Mouse (Mus musculus): ENCODE data around the gene Ttc16. TPM values are rescaled to one million over a fixed set of nuclear protein-coding genes. Genes with fewer than 3 reads are reported as not detected.

The Ttc16 gene
- polyA plus RNA-seq, 1 experiment from 2014 or later, result 0.50 TPM

- Histone ChIP-seq H3K27me3 (replicated peaks) (no peaks in the 10 kb centered on the region), H3K27ac (replicated peaks) (peak overlapping the region; percentile 42), H3K9ac (replicated peaks) (no peak overlapping the region), H3K36me3 (no peaks in the 10 kb centered on the region), H3K9me3 (replicated peaks) (no peaks in the 10 kb centered on the region), H3K4me2 (peak overlapping the region; percentile 52), H3K4me3 (replicated peaks) (peak overlapping the region; percentile 33), H3K4me1 (peaks cover 7% of the 10 kb centered on the region; the same call in 1 of the 2 replicates)
- ATAC-seq (ENCODE audit: low FRiP score), result no peak
- 59% methylated on average over 7 of the region's 7 CpGs for WGBS
These were observed 47.0 kb downstream of the Ttc16 start for GRCm38 (mm10) chr2:32728463-32728862.

- peak overlapping the region; percentile 42 for H3K27ac ChIP-seq (replicated peaks)
- H3K9ac ChIP-seq (replicated peaks), result peak overlapping the region; percentile 9; the same call in 1 of the 2 replicates
- ATAC-seq (ENCODE audit: low FRiP score), result peak; percentile 95
- no peaks in the 10 kb centered on the region for H3K9me3 ChIP-seq (replicated peaks)
- 1% methylated on average over 16 of the region's 16 CpGs for WGBS
- peak overlapping the region; percentile 33 for H3K4me3 ChIP-seq (replicated peaks)
- no peaks in the 10 kb centered on the region for H3K27me3 ChIP-seq (replicated peaks)
- no peaks in the 10 kb centered on the region for H3K36me3 ChIP-seq
- peaks cover 7% of the 10 kb centered on the region; the same call in 1 of the 2 replicates for H3K4me1 ChIP-seq
- H3K4me2 ChIP-seq, result peak overlapping the region; percentile 52
These were observed 48.0 kb downstream of the Ttc16 start for GRCm38 (mm10) chr2:32727435-32727834.

GRCm38 (mm10) chr2:32724832-32725790 lies 50.3 kb downstream of the Ttc16 start:
- H3K4me2 ChIP-seq, result no peak overlapping the region
- H3K4me3 ChIP-seq (replicated peaks), result no peak overlapping the region
- no peaks in the 10 kb centered on the region for H3K9me3 ChIP-seq (replicated peaks)
- no peaks in the 10 kb centered on the region for H3K27me3 ChIP-seq (replicated peaks)
- H3K9ac ChIP-seq (replicated peaks), result no peak overlapping the region
- H3K36me3 ChIP-seq, result no peaks in the 10 kb centered on the region
- H3K27ac ChIP-seq (replicated peaks), result no peak overlapping the region
- WGBS, result 83% methylated on average over 16 of the region's 16 CpGs
- ATAC-seq (ENCODE audit: low FRiP score), result no peak
- peaks cover 4% of the 10 kb centered on the region; the same call in 1 of the 2 replicates for H3K4me1 ChIP-seq

GRCm38 (mm10) chr2:32724149-32724548 lies 51.3 kb downstream of the Ttc16 start:
- Histone ChIP-seq H3K27me3 (replicated peaks) (no peaks in the 10 kb centered on the region), H3K4me3 (replicated peaks) (no peak overlapping the region), H3K4me1 (peaks cover 4% of the 10 kb centered on the region; the same call in 1 of the 2 replicates), H3K9me3 (replicated peaks) (no peaks in the 10 kb centered on the region), H3K9ac (replicated peaks) (no peak overlapping the region), H3K36me3 (no peaks in the 10 kb centered on the region), H3K4me2 (no peak overlapping the region), H3K27ac (replicated peaks) (no peak overlapping the region)
- 81% methylated on average over 4 of the region's 4 CpGs for WGBS
- ATAC-seq (ENCODE audit: low FRiP score), result no peak

GRCm38 (mm10) chr2:32722581-32722980 lies 52.9 kb downstream of the Ttc16 start:
- Histone ChIP-seq H3K36me3 (no peaks in the 10 kb centered on the region), H3K9ac (replicated peaks) (no peak overlapping the region), H3K4me2 (no peak overlapping the region), H3K4me3 (replicated peaks) (no peak overlapping the region), H3K27ac (replicated peaks) (no peak overlapping the region), H3K27me3 (replicated peaks) (no peaks in the 10 kb centered on the region), H3K9me3 (replicated peaks) (no peaks in the 10 kb centered on the region), H3K4me1 (peaks cover 6% of the 10 kb centered on the region; the same call in 1 of the 2 replicates)
- 79% methylated on average over 3 of the region's 3 CpGs for WGBS
- no peak for ATAC-seq (ENCODE audit: low FRiP score)

GRCm38 (mm10) chr2:32722046-32722445 lies 53.4 kb downstream of the Ttc16 start:
- Histone ChIP-seq H3K27me3 (replicated peaks) (no peaks in the 10 kb centered on the region), H3K4me1 (peaks cover 5% of the 10 kb centered on the region; the same call in 1 of the 2 replicates), H3K36me3 (no peaks in the 10 kb centered on the region), H3K9ac (replicated peaks) (no peak overlapping the region), H3K27ac (replicated peaks) (no peak overlapping the region), H3K4me2 (no peak overlapping the region), H3K4me3 (replicated peaks) (no peak overlapping the region), H3K9me3 (replicated peaks) (no peaks in the 10 kb centered on the region)
- no peak for ATAC-seq (ENCODE audit: low FRiP score)
- 70% methylated on average over 6 of the region's 6 CpGs for WGBS

GRCm38 (mm10) chr2:32720681-32721229 lies 54.7 kb downstream of the Ttc16 start, which contains the start of gene Sh2d3c:
Sh2d3c (plus strand) TSS chr2:32721055.
- Histone ChIP-seq H3K4me1 (0 out of 2 replicates have a peak, but pooled peaks cover 2% of the 10 kb centered on the region), H3K4me3 (replicated peaks) (no peak within 1 kb of the TSS), H3K9me3 (replicated peaks) (no peaks in the 10 kb centered on the region), H3K9ac (replicated peaks) (no peak within 1 kb of the TSS), H3K27me3 (replicated peaks) (no peaks in the 10 kb centered on the region), H3K4me2 (peak within 1 kb of the TSS; percentile 6), H3K27ac (replicated peaks) (no peak within 1 kb of the TSS), H3K36me3 (no peaks in the 10 kb centered on the region)
- ATAC-seq (ENCODE audit: low FRiP score), result no peak
- WGBS, result 51% methylated on average over 8 of the region's 8 CpGs

GRCm38 (mm10) chr2:32720053-32720452 lies 55.4 kb downstream of the Ttc16 start:
- H3K4me3 ChIP-seq (replicated peaks), result no peak overlapping the region
- 90% methylated on average over 3 of the region's 3 CpGs for WGBS
- ATAC-seq (ENCODE audit: low FRiP score), result no peak
- no peaks in the 10 kb centered on the region for H3K9me3 ChIP-seq (replicated peaks)
- H3K4me2 ChIP-seq, result no peak overlapping the region
- H3K4me1 ChIP-seq, result peaks cover 4% of the 10 kb centered on the region; the same call in 1 of the 2 replicates
- no peaks in the 10 kb centered on the region for H3K27me3 ChIP-seq (replicated peaks)
- no peak overlapping the region for H3K27ac ChIP-seq (replicated peaks)
- no peaks in the 10 kb centered on the region for H3K36me3 ChIP-seq
- H3K9ac ChIP-seq (replicated peaks), result no peak overlapping the region

- ATAC-seq (ENCODE audit: low FRiP score), result peak; percentile 46; the same call in 1 of the 2 replicates
- H3K27ac ChIP-seq (replicated peaks), result no peak overlapping the region; the same call in 1 of the 2 replicates
These were observed 56.7 kb downstream of the Ttc16 start for GRCm38 (mm10) chr2:32718761-32719160.

GRCm38 (mm10) chr2:32714987-32715425 lies 60.4 kb downstream of the Ttc16 start:
- H3K4me1 ChIP-seq, result peaks cover 37% of the 10 kb centered on the region
- H3K36me3 ChIP-seq, result peaks cover 7% of the 10 kb centered on the region
- no peaks in the 10 kb centered on the region for H3K9me3 ChIP-seq (replicated peaks)
- H3K27ac ChIP-seq (replicated peaks), result peak overlapping the region; percentile 99; the same call in 1 of the 2 replicates
- 0 out of 2 replicates have a peak overlapping the region, but pooled peaks have one; percentile 24 for H3K9ac ChIP-seq (replicated peaks)
- WGBS, result 72% methylated on average over 4 of the region's 4 CpGs
- no peak overlapping the region for H3K4me2 ChIP-seq
- no peaks in the 10 kb centered on the region for H3K27me3 ChIP-seq (replicated peaks)
- no peak overlapping the region for H3K4me3 ChIP-seq (replicated peaks)
- no peak for ATAC-seq (ENCODE audit: low FRiP score)

More at GRCm38 (mm10) chr2:32718761-32719160, 56.7 kb downstream of the Ttc16 start:
- no peaks in the 10 kb centered on the region for H3K27me3 ChIP-seq (replicated peaks)
- no peaks in the 10 kb centered on the region for H3K9me3 ChIP-seq (replicated peaks)
- no peaks in the 10 kb centered on the region for H3K36me3 ChIP-seq
- WGBS, result 29% methylated on average over 9 of the region's 9 CpGs
- H3K9ac ChIP-seq (replicated peaks), result no peak overlapping the region
- H3K4me1 ChIP-seq, result peaks cover 17% of the 10 kb centered on the region
- H3K4me2 ChIP-seq, result no peak overlapping the region
- H3K4me3 ChIP-seq (replicated peaks), result no peak overlapping the region

GRCm38 (mm10) chr2:32714117-32714986 lies 61.1 kb downstream of the Ttc16 start:
- Histone ChIP-seq H3K9ac (replicated peaks) (peak overlapping the region; percentile 83), H3K4me3 (replicated peaks) (peak overlapping the region; percentile 93), H3K9me3 (replicated peaks) (no peaks in the 10 kb centered on the region), H3K27me3 (replicated peaks) (no peaks in the 10 kb centered on the region), H3K36me3 (peaks cover 13% of the 10 kb centered on the region), H3K4me2 (peak overlapping the region; percentile 97), H3K27ac (replicated peaks) (peak overlapping the region; percentile 99), H3K4me1 (peaks cover 40% of the 10 kb centered on the region)
- ATAC-seq (ENCODE audit: low FRiP score), result no peak
- WGBS, result 67% methylated on average over 11 of the region's 11 CpGs

Measured in neural tube, embryonic 15.5 days (tissue).